Mouse (Mus musculus): ENCODE results near the gene Gm28845. TPM values are rescaled to one million over a fixed set of nuclear protein-coding genes. Genes with fewer than 3 reads are reported as not detected.
"Not testable (repeated sequence)": the region's sequence is repeated elsewhere in the genome, so short reads cannot be mapped to it uniquely, and the experiment has no call there.

Gm28845 gene
- polyA plus RNA-seq, 1 experiment from 2014 or later, result not detected

DNA sequence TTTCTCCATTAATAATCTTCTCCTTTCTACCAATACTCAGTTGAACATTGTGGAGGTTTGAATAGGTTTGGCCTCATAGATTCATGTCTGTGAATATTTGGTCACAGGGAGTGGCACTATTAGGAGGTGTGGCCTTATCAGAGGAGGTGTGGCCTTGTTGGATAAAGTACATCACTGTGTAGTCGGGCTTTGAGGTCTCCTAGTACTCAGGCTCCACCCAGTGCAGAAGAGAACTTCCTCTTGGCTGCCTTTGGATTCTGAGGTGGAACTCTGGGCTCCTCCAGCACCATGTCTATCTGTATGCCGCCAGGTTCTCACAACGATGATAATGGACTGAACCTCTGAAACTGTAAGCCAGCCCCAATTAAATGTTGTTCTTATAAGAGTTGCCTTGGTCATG is 22.4 kb downstream of the Gm28845 start:
- no peaks in the 10 kb centered on the region for H3K27me3 ChIP-seq
- H3K36me3 ChIP-seq, result no peaks in the 10 kb centered on the region
- H3K27ac ChIP-seq (replicated peaks), result no peak overlapping the region
- H3K4me3 ChIP-seq, result no peak overlapping the region
- 81% methylated on average over 3 of the region's 3 CpGs for WGBS
- H3K9me3 ChIP-seq, result no peaks in the 10 kb centered on the region
- H3K4me2 ChIP-seq, result no peak overlapping the region
- no peaks in the 10 kb centered on the region for H3K4me1 ChIP-seq (replicated peaks)
- ATAC-seq (ENCODE audit: low FRiP score, low read depth), result no peak
- no peak overlapping the region for H3K9ac ChIP-seq

DNA sequence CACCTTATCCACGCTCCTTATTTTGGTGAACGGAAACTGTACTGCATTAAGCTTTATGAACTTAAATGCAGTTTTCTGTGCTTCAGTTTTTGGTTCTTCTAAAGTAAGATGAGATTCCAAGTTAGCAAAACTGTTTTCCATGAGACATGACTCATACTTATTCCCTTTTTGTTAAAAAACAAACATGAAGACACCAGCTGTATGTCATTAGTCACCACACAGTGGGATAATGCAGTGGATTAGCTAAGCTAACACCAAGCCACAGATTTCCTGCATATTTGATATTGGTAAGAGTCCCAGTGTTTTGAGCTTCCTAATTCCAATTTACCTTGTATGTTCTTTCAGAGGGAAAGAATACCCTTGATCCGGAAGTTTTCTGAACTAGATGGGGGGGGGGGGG is 27.8 kb downstream of the Gm28845 start:
- Histone ChIP-seq H3K9ac (no peak overlapping the region), H3K36me3 (no peaks in the 10 kb centered on the region), H3K4me2 (no peak overlapping the region), H3K4me1 (replicated peaks) (no peaks in the 10 kb centered on the region), H3K9me3 (no peaks in the 10 kb centered on the region), H3K27me3 (no peaks in the 10 kb centered on the region), H3K27ac (replicated peaks) (no peak overlapping the region), H3K4me3 (no peak overlapping the region)
- WGBS, result 95% methylated on average over 3 of the region's 3 CpGs
- no peak for ATAC-seq (ENCODE audit: low FRiP score, low read depth)

DNA sequence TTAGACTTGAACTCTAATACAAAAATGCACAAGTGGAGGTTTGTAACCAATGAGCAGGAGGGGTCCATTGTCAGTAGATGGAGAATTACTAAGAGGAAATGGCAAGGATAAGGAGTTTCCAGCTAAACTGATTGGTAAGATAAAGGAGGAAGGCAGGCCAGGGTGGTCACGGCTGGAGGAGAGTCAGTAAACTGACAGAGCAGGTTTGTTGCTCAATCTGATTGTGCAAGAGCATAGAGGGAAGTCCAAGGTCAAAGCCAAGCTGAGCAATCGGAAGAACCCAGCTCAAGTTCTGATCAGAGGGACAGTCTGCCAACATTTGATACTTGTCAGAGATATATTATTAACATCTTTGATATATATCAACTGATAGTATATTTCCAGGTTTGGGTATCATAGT is 29.0 kb downstream of the Gm28845 start:
- no peak for ATAC-seq (ENCODE audit: low FRiP score, low read depth)

DNA sequence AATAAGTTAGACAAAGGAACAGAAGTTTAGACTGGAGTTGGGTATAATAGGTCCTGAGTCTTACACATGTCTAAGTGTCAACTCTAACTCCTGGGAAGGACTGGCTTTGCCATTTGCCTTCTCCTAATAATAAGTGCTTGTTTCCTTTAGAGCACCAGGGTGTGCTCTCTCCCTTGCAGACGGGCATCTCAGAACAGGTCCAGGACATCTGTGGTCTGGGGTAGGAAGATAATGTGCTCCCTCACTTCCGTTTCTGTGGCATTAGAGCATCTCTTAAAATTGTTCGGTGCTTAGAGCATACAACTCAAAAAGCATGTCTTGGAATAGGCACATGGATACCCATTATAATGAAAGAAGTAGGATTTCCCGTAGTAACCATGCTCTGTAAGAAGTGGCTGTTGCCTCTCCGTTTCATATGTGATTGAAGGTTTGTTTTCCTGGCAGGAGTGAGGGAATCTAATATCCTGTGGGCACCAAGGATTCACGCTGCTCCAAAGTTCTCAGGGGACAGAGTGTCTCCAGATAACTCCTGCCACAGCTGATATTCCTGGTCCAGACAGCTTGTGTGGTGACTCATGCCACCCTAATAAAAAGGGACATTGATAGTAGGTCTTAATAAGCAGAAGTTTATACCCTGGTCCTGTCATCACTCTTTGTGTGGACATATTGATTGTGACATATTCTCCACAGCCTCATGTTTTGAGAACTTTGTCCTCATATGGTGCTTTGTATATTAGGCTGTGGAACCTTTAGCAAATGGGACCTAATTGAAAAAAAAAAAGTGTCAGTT is 30.6 kb downstream of the Gm28845 start:
- Histone ChIP-seq H3K4me3 (no peak overlapping the region), H3K27ac (replicated peaks) (no peak overlapping the region), H3K36me3 (no peaks in the 10 kb centered on the region), H3K9me3 (no peaks in the 10 kb centered on the region), H3K9ac (no peak overlapping the region), H3K4me2 (no peak overlapping the region), H3K27me3 (no peaks in the 10 kb centered on the region), H3K4me1 (replicated peaks) (no peaks in the 10 kb centered on the region)
- 79% methylated on average over 6 of the region's 6 CpGs for WGBS
- ATAC-seq (ENCODE audit: low FRiP score, low read depth), result no peak

More for the DNA sequence above, 29.0 kb downstream of the Gm28845 start:
- no peak overlapping the region for H3K9ac ChIP-seq
- H3K4me3 ChIP-seq, result no peak overlapping the region
- WGBS, result 79% methylated on average over 2 of the region's 2 CpGs
- no peaks in the 10 kb centered on the region for H3K9me3 ChIP-seq
- no peaks in the 10 kb centered on the region for H3K4me1 ChIP-seq (replicated peaks)
- H3K27ac ChIP-seq (replicated peaks), result no peak overlapping the region
- H3K4me2 ChIP-seq, result no peak overlapping the region
- H3K27me3 ChIP-seq, result no peaks in the 10 kb centered on the region
- H3K36me3 ChIP-seq, result no peaks in the 10 kb centered on the region

DNA sequence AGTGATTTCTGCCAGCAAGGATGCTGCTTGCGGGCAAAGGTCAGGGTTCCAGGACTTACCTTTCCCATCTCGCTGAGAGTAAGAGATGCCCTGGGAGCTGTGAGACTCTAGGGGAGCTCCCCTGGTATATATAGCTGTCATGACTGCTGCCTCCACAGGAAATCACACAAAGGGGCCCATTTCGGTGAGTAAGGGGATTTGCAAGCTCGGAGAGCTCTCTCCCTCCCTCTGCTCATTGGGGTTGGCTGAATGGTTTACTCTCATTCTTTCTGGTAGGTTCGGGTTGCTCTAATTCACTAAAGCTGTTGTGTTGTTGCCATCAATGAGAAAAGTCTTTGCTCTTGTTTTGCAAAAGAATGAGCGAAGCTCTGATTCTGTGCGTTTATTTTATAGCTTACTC is 37.2 kb downstream of the Gm28845 start, which contains the start of gene Crygb:
Gene Crygb, minus strand, starts transcription at position 101 of the 400 bp plus-strand sequence.
- H3K27me3 ChIP-seq, result no peaks in the 10 kb centered on the region
- WGBS, result 35% methylated on average over 7 of the region's 7 CpGs
- no peaks in the 10 kb centered on the region for H3K36me3 ChIP-seq
- no peaks in the 10 kb centered on the region for H3K9me3 ChIP-seq
- H3K4me1 ChIP-seq (replicated peaks), result no peaks in the 10 kb centered on the region
- no peak for ATAC-seq (ENCODE audit: low FRiP score, low read depth)
- H3K9ac ChIP-seq, result no peak within 1 kb of the TSS
- H3K4me2 ChIP-seq, result 0 out of 2 replicates have a peak within 1 kb of the TSS, but pooled peaks have one; percentile 15
- H3K27ac ChIP-seq (replicated peaks), result no peak within 1 kb of the TSS
- H3K4me3 ChIP-seq, result no peak within 1 kb of the TSS

DNA sequence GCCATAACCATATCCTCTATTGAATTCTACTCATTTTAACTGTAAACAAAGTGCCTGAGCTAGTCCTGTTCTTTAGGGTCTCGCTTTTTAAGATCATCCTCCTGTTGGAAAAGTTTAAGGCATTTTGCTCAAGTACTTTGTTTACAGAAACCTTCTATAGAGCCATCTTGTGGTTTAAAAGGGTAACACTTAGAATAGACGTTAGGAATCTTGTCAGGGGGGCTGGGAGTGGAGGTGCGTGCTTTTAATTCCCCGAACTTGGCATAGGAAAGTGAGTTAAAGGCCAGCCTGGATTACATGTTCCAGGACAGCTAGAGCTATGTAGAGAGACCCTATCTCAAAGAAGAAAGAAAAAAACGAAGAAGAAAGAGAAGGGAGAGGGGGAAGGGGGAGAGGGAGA is 43.8 kb downstream of the Gm28845 start:
- WGBS, result 34% methylated on average over 5 of the region's 5 CpGs
- no peak overlapping the region for H3K9ac ChIP-seq
- no peak overlapping the region for H3K27ac ChIP-seq (replicated peaks)
- H3K36me3 ChIP-seq, result no peaks in the 10 kb centered on the region
- H3K4me1 ChIP-seq (replicated peaks), result no peaks in the 10 kb centered on the region
- H3K4me2 ChIP-seq, result no peak overlapping the region
- no peaks in the 10 kb centered on the region for H3K27me3 ChIP-seq
- no peak overlapping the region for H3K4me3 ChIP-seq
- ATAC-seq (ENCODE audit: low FRiP score, low read depth), result no peak
- no peaks in the 10 kb centered on the region for H3K9me3 ChIP-seq

DNA sequence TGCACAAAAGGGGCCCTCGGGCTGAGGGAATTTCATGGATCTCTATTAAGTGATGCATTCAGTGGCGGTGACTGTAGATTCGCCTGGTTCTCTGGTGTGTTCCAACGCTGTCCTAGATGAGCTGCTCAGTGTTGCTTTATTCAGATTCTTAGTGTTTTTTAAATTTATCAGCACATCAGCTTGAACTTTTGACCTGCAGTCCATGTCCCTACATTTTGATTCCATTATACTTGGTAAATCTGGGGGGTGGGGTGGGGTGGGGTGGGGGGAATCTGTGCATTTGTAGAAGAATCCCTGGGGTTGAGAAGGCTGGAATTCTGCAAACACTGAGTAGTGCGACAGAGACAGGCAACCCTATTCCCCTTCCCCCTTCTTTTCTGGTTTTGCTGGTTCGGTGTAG is 45.8 kb downstream of the Gm28845 start, which contains the start of gene Crygc:
Gene Crygc, minus strand, starts transcription at position 101 of the 400 bp plus-strand sequence.
- no peaks in the 10 kb centered on the region for H3K9me3 ChIP-seq
- H3K27me3 ChIP-seq, result no peaks in the 10 kb centered on the region
- H3K4me3 ChIP-seq, result no peak within 1 kb of the TSS
- no peak for ATAC-seq (ENCODE audit: low FRiP score, low read depth)
- no peak within 1 kb of the TSS for H3K27ac ChIP-seq (replicated peaks)
- no peak within 1 kb of the TSS for H3K4me2 ChIP-seq
- WGBS, result 56% methylated on average over 6 of the region's 6 CpGs
- no peaks in the 10 kb centered on the region for H3K4me1 ChIP-seq (replicated peaks)
- H3K9ac ChIP-seq, result no peak within 1 kb of the TSS
- no peaks in the 10 kb centered on the region for H3K36me3 ChIP-seq

DNA sequence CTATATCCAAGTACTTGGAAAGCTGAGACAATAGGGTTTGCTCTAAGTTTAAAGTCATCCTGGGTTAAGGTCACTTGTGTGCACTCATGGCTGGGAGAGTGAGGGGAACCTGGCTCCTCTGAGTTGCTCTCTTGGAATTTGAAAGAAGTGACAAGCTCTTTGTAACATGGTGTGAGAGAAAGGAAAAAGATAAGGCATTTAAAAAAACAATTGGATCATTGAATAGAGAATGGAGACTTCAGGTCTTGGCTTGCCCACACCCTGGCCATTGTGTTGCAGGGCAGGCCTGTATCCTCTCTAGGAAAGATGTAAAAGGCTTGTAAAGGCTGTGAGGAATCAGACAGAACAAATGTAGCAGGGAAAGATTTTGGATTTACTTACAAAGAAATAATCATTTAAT is 51.5 kb downstream of the Gm28845 start:
- Histone ChIP-seq H3K4me2 (no peak overlapping the region), H3K9me3 (no peaks in the 10 kb centered on the region), H3K27ac (replicated peaks) (no peak overlapping the region), H3K36me3 (no peaks in the 10 kb centered on the region), H3K4me3 (no peak overlapping the region), H3K9ac (no peak overlapping the region), H3K4me1 (replicated peaks) (no peaks in the 10 kb centered on the region), H3K27me3 (no peaks in the 10 kb centered on the region)
- no peak for ATAC-seq (ENCODE audit: low FRiP score, low read depth)

DNA sequence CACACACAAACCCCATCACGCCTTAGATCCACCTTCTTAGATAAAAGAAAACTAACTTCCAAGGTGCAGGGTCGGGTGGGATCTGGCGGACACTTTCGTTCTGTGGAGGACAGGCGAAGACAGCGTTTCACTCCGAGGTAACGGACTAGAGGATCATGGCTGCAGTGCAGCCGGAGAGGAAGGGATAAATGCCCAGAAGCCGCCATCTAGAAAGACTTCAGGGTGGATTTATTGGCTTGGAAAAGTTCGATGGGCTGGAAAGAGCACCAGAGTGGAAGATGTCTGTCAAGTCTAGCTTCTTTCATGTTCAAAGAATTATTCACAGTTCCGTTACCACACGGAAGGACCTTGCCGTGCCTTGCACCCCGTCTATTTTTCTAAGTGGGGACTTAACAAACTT is 55.2 kb downstream of the Gm28845 start:
- Histone ChIP-seq H3K27ac (replicated peaks) (no peak overlapping the region), H3K4me1 (replicated peaks) (no peaks in the 10 kb centered on the region), H3K4me2 (no peak overlapping the region), H3K4me3 (no peak overlapping the region), H3K36me3 (no peaks in the 10 kb centered on the region), H3K27me3 (no peaks in the 10 kb centered on the region), H3K9me3 (no peaks in the 10 kb centered on the region), H3K9ac (no peak overlapping the region)
- WGBS, result 76% methylated on average over 15 of the region's 15 CpGs
- ATAC-seq (ENCODE audit: low FRiP score, low read depth), result no peak

DNA sequence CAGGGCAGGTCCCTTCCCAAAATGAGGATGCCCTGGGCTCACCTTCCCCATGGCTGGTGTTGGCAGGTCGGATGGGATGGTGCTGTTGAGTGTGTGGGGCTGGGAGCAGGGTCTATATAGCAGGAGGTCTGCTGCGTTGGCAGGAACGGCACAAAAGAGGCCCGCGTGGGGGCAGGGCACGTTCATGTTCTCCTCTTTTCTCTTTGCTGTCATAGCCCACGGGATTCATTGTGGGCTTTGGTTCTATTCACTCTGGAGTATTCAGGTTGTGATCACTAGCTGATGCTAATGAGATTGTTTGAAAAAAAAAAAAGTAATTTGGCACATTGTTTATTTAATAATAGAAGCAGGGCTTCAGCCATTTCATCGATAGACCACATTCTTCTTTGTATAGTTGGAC is 56.0 kb downstream of the Gm28845 start, which contains the start of gene Crygd:
Gene Crygd, minus strand, starts transcription at position 101 of the 400 bp plus-strand sequence.
- no peaks in the 10 kb centered on the region for H3K36me3 ChIP-seq
- H3K27me3 ChIP-seq, result no peaks in the 10 kb centered on the region
- no peak within 1 kb of the TSS for H3K4me3 ChIP-seq
- H3K4me1 ChIP-seq (replicated peaks), result no peaks in the 10 kb centered on the region
- H3K4me2 ChIP-seq, result no peak within 1 kb of the TSS
- no peak within 1 kb of the TSS for H3K27ac ChIP-seq (replicated peaks)
- no peaks in the 10 kb centered on the region for H3K9me3 ChIP-seq
- H3K9ac ChIP-seq, result no peak within 1 kb of the TSS
- 46% methylated on average over 8 of the region's 8 CpGs for WGBS
- no peak for ATAC-seq (ENCODE audit: low FRiP score, low read depth)

DNA sequence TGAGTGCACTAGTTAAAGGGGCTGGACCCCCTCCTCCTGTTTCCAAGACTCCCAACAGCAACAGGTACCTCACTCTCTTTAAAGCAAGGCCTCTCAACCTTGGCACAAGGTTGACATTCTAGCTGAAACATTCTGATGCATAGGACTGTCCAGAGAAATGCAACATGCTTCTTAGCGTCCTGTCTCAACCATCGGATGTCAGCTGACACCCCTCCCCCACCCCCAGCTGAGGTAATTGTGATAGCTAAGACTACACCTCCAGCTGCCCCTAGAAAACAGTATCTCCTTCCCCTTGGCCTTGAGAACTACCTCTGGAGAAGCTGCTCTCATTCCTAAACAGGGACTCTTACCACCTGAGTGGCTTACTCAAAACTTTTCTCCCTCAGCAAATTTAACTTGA is 67.2 kb downstream of the Gm28845 start:
- Histone ChIP-seq H3K4me2 (no peak overlapping the region), H3K36me3 (no peaks in the 10 kb centered on the region), H3K9me3 (no peaks in the 10 kb centered on the region), H3K9ac (no peak overlapping the region), H3K27me3 (no peaks in the 10 kb centered on the region), H3K4me1 (replicated peaks) (no peaks in the 10 kb centered on the region), H3K27ac (replicated peaks) (no peak overlapping the region), H3K4me3 (no peak overlapping the region)
- ATAC-seq (ENCODE audit: low FRiP score, low read depth), result no peak
- 32% methylated on average over 2 of the region's 2 CpGs for WGBS

DNA sequence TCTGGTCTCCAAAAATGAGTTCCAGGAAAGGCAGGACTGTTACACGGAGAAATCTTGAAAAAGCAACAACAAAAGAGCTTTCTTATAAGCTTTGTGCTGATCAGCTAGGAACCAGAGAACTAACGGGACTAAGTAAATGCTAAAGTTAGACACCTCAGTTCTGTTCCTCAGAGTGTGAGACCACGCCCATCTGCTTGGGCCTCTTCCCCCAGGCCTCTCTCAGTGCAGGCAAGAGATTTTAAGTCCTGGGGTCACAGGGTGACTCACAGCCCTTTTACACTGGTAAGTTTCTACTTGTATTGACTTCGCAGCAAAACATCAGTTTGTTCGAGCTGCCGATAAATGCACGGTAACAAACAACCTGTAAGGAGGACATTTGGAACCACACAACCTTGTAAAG is 67.7 kb downstream of the Gm28845 start:
- Histone ChIP-seq H3K9me3 (no peaks in the 10 kb centered on the region), H3K4me1 (replicated peaks) (no peaks in the 10 kb centered on the region), H3K27me3 (no peaks in the 10 kb centered on the region), H3K4me2 (no peak overlapping the region), H3K4me3 (no peak overlapping the region), H3K27ac (replicated peaks) (no peak overlapping the region), H3K9ac (no peak overlapping the region), H3K36me3 (no peaks in the 10 kb centered on the region)
- ATAC-seq (ENCODE audit: low FRiP score, low read depth), result no peak
- 57% methylated on average over 7 of the region's 7 CpGs for WGBS

DNA sequence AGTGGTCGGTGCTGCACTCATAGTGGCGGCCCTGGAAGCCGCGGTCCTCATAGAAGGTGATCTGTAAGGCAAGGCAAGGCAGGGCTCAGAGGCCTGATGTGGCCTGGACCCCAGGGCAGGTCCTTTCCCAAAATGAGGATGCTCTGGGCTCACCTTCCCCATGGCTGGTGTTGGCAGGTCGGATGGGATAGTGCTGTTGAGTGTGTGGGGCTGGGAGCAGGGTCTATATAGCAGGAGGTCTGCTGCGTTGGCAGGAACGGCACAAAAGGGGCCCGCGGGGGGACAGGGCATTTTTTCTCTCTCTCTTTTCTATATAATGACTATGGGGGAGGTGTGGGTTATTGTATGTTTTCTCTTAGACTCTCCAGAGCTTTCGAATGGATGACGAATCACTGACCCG is 68.4 kb downstream of the Gm28845 start, which contains the start of gene Cryge:
Gene Cryge, minus strand, starts transcription at position 198 of the 400 bp plus-strand sequence.
- not testable (repeated sequence) for H3K27ac ChIP-seq (replicated peaks); H3K9me3 ChIP-seq; H3K27me3 ChIP-seq; H3K4me1 ChIP-seq (replicated peaks); H3K4me3 ChIP-seq; H3K36me3 ChIP-seq; ATAC-seq (ENCODE audit: low FRiP score, low read depth); H3K4me2 ChIP-seq; H3K9ac ChIP-seq
- 39% methylated on average over 11 of the region's 12 CpGs for WGBS

Data from hindbrain, embryonic 15.5 days (tissue).